Mouse (Mus musculus) liver, adult 2 months (tissue): ENCODE measurements at regions not wholly inside any gene's neighbourhood (a gene's known extent, or its start where the extent isn't known, plus 50 kb on each side); places are given as distances from the start of the nearest gene placed in this dataset.

Experiments used
- CTCF ChIP-seq: fragments of 200-500 bp; IDR thresholded peaks from 2 replicates; pipeline ENCODE4 v1.5.1; 2011; ENCODE audit warnings: low read depth, low read length, control low read depth
- POLR2A ChIP-seq: fragments of 200-500 bp; IDR thresholded peaks from 2 replicates; pipeline ENCODE4 v1.6.1; 2011; ENCODE audit warnings: low read length, control low read depth; ENCODE audit not compliant: insufficient read depth; ENCODE audit errors: extremely low read depth

- TF ChIP-seq CTCF: no peak
- no peak for TF ChIP-seq POLR2A
Observed at GRCm38 (mm10) chr14:48752579-48752905, 78.9 kb upstream of the Otx2 start.
